Mouse (Mus musculus) bone marrow, adult 2 months (tissue): Measurements from ENCODE around the gene Asah2.
"Not testable (repeated sequence)": the region's sequence is repeated elsewhere in the genome, so short reads cannot be mapped to it uniquely, and the experiment has no call there.

Source experiments
- CTCF ChIP-seq: fragments of 200-500 bp; IDR thresholded peaks from 2 replicates; pipeline ENCODE4 v1.5.1; 2011; ENCODE audit warnings: low read length, control low read depth; ENCODE audit not compliant: control insufficient read depth, insufficient read depth
- POLR2A ChIP-seq: fragments of 200-500 bp; IDR thresholded peaks from 2 replicates; pipeline ENCODE4 v1.6.1; 2011; ENCODE audit warnings: low read depth, mild to moderate bottlenecking, control low read depth, low read length, borderline replicate concordance; ENCODE audit not compliant: control insufficient read depth

- TF ChIP-seq POLR2A, CTCF: not testable (repeated sequence)
Observed at GRCm38 (mm10) chr19:32131707-32132488, 23.9 kb upstream of the Asah2 start.
